Mouse (Mus musculus) spleen, adult 18-20 months (tissue): ENCODE results near the gene Arid5a.

Source experiments
- DNase-seq, 2 experiments: peaks; one replicate each; pipeline ENCODE4 v3.0.0; 2022; ENCODE audit warnings: mixed read lengths in 2 of 2

The Arid5a gene

DNA sequence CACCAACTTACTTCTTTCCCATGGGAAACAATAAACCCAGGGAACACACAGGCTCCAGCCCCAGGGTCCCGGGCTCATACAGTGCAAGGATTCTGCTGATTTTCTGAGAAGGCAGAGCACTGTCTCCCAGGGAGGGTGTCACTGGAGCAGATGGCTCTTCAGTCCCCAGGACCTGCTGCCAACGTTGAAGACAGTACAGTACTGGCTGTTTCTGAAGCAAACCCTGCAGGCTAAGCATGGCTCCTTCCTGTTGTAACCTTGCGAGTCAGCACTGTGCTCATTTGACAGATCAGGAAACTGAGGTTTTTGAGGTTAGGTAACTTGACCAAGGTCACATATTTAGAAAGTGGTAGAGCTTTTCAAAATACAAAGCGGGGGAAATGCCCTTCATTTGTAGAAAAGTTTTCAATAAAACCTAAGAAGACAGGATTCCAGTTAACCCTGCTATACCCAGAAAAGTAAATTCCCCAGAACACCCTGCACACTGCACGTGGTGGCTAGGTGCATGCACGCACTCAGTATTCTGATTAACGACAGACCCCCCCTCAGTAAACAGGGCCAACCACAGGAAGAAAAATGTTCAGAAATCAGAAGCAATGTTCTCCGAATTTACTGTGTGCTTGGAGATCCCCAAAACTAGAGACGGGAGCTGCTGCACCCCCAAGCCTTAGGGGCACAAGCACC, 10.9 kb upstream of the Arid5a start:
- peak; percentile 42 for DNase-seq

DNA sequence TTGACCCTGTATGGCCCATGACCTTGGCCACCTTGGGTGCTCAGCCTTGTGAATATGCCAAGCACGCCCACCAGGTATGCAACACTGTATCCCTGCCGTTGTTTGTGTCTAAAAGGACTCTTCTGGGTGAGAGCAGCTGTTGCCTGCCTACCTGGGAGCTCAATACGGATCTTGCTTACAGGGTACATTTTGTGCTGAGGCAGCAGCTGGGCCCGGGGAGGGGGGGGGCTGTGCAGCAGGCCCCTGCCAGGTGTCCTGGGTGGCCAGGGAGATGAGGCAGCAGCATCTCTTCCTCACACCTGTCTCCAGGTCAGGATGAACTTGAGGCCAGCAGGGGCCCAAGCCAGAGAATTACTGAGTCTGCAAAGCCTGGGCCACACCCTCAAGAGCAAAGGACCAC, 9.4 kb upstream of the Arid5a start:
- no peak for DNase-seq

DNA sequence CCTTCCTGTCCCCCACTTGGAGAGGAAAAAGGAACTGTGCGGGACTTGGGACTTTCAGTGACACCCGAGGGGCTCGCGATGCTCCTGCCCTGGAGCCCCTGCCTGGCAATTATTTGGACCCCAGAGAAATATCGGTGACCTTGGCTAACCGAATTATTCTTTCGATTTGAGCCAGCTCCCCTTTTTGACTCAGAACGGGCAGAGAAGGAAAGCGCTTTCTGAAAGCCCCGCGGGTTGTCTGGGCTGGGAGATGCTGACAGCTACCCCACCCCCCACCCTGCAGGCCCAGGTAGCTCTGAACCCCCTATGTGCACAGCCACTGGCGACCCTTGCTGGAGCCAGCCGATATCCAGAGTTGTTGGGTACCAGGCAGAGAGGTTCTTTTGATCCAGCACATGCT, 8.4 kb upstream of the Arid5a start:
- DNase-seq = no peak

DNA sequence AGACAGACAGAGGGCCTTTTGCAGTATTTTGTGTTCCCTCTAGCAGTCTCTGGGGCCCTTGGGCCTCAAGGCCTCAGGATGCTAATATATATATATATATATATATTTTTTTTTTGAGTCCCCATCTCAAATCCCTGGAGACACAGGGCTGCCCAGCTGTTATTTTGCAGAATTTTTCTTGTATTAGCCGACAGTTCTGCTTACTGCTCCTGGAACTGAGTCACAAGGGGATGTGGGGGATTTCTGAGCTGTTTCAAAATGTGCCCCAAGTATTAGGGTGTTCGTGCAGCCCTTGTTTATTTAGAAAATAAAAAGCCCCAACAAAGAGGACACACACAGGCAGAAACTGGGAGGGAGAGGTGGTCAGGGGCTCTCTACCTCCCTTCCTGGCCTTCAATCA, 7.9 kb upstream of the Arid5a start:
- DNase-seq = no peak

DNA sequence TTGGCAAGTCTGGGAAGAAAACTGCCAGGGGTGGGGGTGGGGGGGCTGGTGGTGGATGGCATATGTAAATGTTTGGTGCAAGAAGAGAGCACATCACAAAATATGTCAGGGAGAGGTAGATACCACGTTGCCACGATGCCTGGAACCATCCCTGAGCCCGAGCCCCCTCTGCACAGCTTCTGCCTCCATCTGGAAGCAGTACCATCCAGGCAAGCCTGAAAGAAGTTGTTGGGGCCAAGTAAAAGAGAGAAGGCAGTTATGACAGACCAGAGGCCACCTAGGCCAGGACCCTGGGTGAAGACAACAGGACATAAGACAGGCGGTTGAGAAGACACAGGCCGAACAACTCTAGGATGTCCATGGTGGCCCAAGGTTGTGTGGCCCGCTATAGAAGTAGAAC, 7.0 kb upstream of the Arid5a start:
- no peak for DNase-seq

DNA sequence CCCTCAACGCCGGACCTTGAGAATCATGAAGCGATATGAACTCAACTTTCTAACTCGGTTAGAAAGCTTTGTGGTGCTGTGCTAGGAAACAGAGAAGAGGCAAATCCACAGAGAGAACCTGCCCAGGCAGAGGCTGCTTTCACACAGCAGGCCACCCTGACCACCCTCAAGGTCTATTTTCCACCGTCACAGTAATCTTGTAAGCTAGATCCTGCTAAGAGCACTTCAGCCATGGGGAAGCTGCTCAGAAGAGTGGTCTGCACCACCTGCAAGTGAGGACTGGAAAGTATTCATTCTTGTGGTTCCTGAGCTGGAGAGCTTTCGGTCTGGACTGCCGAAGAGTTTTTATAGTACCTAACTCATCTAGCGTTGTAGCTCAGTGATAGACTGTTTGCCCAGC, 5.3 kb upstream of the Arid5a start:
- DNase-seq = no peak

DNA sequence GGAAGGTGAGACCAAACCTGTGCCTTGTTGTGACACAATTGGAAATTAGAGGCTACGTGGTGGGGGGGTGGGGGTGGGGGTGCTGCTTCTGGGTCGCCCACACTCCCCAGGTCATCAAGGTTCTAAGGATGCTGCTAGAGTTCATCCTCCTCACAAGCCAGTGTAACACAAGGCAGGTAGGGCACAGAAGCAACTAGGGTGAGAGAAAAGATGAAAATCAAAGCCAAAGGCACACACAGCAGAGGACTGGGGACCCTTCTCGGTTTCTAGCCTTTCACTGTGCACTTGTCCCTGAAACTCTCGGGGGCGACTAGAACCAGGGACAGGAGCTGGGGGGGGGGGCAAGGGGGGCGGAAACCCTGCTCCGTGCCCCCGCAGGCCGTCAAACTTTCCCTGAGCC, 4.6 kb upstream of the Arid5a start:
- DNase-seq = no peak

DNA sequence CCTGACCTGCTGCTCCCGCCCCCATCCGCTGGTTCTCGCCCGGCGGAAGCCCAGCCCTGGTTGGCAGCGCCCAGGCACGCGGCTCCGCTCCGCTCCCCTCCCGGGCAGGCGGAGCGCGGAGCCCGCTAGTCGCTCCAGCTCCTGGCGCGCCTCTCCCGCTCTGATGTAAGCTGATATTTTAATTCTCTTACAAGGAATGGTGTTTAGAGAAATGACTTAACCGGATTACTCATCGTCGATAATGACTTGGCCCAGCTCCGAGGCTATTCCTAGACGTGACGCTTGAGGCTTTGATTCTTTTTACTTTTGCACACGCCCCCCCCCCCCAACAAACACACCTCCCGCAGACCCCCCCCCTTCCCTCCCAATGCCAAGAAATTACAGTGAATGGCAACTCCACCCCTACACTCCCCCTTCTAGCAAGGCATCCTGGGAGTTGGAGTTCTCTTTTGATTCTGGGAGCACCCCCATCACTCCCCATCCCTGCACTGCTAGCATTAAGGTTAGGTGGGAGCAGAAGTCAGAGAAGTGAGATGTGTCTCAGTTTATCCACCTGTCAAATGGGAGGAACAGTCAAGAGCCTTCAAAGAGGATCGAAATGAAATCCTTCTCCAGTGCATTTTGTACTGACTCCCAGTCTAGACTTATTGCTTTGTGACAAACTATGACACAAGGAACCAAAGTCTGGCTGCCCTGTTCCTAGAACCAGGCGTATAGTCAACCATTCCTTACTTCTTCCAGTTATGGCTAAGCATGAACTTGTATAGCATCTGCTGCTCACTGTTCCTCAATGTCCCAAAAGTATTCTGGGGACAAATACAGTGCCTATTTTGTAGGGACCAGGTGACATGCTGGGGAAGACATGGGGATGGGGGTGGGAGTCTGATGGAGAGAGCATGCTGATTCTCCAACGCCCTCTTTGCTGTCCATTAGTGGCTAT, 3.9 kb upstream of the Arid5a start:
- DNase-seq = peak in 1 of 2 experiments; percentile 32

DNA sequence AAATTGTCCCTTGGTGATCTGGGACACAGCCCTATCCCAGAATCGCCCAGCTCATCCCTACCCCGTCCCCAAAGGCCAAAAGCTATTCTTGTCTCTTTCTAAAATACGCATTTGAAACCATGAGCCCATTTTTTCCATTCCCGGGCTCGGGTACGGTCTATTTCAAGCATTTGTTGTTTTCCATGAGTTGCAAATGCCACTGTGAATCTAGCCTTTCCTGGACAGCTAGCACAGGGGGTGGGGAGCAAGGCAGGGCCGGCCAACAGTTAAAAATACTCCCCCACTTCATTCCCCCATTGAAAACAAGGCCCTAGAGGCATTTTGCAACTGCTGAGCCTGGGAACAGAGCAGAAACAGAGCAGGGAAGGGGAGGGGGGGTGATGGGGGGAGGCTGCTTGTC, 2.8 kb upstream of the Arid5a start:
- no peak for DNase-seq

DNA sequence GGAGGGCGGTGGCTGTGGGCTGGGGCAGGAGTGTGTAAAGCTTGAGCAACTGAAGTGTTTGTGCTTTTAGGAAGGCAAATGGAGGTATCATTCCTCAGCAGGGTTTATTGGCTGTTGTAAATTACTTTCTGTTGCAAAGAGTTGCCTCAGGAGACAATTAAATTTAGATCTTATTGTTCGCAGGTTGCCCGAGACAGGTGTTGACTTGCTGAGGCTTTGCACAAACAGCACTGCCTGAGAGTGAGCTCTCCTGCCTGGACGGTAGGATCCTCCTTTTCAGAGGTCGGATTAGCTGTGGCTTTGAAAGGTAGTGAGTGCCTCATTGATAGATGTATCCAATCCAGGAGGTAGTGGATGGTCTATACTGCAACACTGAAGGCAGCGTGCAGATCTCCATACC, 1.4 kb upstream of the Arid5a start:
- DNase-seq = no peak

DNA sequence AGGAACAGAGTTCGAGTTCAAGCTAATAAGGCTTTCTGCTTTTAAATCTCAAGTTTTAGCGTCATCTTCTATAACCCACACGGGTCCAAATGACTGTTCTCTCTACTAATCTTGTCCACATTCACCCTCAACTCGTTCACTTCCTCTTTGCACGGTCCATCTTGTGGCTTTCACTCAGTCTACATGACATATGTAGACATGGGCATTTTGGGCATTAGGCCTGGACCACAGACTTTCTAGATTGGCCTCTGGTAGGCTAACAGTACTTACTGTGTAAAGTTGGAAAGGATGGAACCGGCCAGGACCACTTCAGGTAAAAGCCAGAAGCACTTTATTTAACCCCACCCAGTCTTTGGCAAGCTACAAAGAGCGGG, 425 bp upstream of the Arid5a start:
- DNase-seq = no peak

DNA sequence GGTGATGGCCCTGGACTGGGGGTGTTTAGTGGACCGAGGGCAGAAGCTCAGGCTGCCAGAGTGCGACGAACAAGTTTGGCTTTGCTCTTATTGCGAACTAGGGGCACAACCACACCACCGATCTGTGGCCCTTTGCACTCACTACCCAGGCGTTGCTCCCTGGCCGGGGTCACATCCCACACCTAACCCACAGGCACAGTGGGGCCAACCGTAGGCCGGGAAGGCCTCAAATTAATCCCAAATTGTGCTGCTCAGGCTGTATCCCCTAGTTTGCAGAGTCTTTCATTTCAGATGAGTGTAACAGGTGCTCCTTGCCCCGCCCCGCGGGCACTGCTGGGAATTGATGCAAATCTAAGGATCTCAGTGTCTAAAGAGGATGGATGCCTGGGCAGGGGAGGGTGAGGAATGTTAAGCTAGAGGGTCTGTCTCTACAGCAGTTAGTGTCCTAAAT, 943 bp downstream of the Arid5a start:
- DNase-seq = peak in 1 of 2 experiments; percentile 40

DNA sequence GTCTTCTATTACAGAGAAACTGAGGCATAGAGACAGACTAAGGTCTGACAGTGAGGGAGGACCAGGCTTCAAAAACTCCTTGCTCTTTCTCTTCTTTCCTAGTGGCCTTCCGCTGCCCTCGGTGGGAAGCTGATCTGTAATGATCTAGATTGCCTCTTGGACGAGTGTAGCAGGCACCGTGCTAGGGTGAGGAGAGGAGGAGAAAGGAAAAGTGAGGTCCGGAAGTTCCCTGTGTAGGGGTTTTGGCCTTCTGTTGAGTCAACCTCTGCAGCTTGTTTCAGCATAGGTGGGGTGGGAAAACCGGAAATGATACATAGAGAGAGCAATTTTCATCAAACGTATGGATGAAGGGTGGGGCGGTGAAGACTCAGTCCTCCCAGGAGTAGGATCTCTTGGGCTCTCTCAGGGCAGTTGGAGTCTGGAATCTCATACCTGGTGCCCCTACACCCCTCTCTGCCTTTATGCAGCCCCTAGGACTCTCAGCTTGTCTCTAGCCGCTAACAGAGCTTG, 1.5 kb downstream of the Arid5a start:
- no peak for DNase-seq

DNA sequence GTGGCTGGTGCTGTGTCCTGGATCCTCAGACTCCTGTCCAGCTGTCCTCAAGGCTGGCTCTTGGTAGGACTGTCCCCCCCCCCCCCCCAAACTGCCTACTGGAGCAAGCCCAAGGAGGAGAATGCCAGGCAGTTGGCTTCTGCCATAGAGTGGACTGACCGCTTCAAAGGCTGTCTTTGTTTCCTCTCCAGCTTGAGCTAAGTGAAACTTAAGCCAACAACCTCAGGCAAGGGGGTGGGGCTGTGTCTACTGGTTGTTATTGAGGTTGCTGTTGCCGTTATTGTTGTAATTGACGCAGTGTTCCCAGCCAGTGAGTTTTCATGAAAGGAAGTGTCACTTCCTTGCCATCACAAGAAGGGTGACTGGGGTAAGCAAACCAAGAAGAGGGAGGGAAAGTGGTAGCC, 2.0 kb downstream of the Arid5a start:
- DNase-seq = peak; percentile 39 to 45

DNA sequence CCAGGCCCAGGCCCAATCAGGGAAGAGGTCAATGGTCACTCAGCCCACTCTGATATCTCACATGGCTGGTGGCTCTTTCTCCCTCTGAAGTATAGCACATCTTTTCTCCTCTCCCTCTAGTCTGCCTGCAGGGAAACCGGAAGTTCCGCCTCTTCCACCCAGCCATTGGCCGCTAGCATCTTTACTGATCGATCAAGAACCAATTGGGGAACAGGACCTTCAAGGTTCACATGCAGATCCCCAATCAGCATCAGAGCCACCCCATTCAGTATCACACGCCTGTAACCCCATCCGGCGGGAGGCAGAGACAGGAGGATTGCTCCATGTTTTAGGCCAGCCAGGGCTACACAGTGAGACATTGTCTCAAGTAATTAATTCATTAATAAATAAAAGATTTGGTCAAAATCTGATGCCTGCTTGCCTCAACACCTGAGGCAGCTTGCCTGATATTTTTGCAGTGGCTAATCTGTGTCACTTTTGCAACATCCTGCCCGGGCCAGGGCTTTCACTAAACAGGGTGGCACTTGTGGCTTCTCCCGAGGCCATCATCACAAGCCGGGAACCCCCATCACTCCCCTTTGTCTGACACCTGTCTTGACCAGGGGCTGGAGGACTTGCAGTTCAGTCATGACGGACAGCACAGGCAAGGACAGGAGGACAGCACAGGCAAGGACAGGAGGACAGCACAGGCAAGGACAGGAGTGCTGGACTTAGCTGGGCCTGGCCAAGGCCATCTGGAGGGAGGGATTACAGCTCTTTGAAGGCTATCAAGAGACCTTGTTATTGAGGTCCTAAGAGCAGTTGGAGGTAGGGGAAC, 7.6 kb downstream of the Arid5a start:
- DNase-seq = no peak

DNA sequence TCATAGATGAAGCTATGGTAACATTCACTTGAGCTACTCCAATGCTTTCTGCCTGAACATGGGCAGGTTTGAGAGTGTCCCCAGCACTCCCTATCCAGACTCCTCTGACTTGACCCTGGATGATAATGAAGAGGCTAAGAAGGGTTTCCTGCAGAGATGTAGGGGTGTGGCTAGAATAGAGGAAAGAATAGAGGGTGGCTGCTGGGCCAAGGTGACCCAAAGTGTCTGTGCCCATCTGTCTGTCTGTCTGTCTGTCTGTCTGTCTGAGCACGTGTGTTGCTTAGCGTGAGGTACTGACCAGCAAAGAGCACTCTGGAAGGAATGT, 8.2 kb downstream of the Arid5a start:
- no peak for DNase-seq

DNA sequence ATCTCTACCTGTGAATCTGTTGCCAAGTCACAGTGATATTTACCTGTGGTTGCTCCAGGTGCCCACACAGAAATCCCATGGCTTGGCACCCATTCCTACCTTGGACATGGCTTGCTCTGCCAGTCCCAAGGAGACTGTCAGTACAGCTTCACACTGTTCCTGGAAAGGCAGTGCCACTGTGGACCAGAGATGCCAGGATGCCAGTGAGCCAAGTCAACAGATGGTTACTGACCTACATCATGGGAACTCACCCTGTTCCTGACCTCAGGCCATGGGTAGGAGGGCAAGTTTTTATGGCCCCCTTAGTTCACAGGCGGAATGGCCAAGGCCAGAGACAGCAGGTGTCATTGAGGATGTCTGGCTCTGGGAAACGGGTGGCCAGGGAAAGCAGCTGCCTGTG, 13.6 kb downstream of the Arid5a start:
- DNase-seq = no peak

DNA sequence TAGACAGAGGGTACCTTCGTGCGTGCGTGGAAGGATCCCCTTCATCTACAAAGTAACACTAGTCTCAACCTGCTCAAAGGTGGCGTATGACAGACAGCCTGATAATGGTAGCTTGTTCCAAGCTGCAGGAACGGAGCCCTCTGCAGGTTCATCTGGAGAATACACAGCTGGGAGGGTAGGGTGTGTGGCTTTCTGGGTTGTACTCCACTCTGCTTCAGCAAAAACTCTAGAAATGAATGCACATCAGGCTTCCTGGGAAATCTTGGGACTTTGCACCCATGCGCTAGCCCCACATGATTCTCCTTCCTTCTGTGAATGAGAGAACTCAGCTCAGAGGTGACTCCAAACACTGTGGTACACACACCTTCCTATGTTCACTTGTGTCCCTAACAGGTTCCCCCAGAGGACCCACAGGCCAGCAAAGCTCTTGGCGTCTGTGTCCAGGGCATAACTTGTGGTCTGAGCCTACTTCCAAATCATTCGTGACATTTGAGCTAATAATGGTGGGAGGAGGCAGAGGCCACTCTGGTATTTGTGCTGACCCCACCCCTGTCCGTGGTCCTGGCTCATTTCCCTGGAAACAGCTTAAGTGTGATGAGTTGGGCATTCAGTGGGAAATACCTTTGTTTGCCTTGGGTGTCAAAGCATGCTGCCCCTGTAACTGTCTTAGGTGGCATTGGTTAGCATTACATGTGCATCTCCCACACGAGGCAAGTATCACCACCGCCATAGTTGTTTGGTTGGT, 14.5 kb downstream of the Arid5a start:
- no peak for DNase-seq

DNA sequence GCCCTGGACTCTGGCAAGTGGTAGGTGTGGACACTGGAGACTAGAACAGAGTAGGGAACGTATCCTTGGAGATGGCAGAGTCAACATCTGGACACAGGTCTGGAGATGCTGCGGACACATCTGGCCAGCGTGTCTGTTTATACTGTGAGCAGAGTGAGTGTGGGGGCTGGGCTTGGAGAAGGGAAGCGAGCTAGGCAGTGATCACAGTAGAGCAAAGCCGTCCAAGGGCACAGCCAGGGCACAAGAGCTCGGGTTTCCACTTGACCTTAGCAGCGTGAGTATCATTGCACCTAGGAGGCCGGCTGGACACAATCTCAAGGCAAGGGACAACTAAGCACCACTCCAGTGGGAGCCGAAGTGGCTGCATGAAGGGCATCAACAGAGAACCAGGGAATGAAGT, 15.5 kb downstream of the Arid5a start:
- no peak for DNase-seq

DNA sequence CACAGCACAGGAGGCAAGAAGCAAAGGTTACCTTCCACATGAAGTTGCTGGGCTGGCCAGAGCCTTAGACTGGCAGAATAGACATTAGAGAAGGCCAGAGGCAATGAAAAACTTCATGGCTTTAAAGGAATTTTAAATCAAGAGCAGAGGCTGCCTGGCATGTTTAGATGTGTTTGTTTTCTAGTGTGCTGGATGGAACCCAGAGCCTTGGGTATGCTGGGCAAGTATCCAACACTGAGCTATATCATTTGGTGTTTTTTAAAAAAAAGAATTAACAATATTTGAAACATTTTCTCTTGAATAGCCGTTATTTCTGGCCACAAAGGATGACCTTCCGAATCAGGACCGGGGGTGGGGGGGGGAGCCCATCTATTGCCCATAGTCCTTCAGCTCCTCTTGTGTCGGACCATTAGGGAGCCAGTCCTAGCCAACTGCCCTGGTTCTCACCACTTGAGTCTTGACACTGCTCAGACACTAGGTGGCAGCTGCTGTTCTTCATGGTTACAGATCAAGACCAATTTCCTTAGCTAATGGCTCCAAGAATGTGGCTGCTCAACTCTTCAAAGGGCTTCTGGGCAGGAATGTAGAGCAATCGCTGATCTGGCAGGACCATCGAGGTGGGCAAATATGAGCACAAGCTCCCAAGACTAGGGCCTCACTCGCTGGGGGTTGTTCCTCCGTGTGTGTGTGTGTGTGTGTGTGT, 16.4 kb downstream of the Arid5a start:
- peak in 1 of 2 experiments; percentile 33 for DNase-seq

DNA sequence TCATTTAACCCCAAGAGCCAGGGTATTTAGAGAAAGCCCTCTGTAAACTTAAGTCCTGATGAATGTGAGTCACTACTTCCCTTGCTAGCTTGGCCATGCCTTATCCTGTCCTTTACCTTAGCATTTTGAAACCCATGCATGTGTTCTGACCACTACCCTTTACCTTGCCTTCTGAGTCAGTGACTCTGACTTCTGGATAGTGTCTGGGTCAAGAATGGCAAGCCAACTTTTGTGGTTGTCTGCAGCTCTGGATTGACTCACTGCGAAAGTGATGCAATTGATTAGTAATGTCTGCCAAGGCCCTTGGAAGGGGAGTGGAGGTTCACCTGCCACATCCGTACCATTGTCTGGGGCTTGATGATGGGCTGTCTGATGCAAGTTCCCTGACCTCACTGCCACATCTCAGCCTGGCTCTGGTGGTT, 18.4 kb downstream of the Arid5a start:
- DNase-seq = no peak

DNA sequence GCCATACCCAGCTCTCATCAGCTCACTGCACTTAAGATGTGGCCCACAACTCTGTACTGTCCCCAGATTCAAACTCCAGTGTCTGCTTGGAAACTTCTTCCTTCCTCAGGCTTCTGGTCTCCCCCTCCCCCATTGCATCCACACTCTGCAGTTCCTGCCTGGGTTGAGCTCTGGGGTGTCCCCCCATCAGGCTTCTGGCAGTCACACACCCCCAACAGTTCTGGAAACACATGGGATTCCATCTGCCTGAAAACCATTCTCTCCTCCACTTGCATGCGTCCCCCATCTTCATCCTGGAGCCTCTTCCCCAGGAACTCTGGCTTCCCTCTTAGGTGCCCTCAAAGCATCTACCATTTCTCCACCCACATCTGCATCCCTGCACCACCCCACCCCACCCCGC, 19.3 kb downstream of the Arid5a start:
- DNase-seq = no peak
